Mouse (Mus musculus): ENCODE data around the gene Pla2g16. TPM values are rescaled to one million over a fixed set of nuclear protein-coding genes. Genes with fewer than 3 reads are reported as not detected.

Gene Pla2g16
- polyA plus RNA-seq, 1 experiment: 64.5 TPM

DNA sequence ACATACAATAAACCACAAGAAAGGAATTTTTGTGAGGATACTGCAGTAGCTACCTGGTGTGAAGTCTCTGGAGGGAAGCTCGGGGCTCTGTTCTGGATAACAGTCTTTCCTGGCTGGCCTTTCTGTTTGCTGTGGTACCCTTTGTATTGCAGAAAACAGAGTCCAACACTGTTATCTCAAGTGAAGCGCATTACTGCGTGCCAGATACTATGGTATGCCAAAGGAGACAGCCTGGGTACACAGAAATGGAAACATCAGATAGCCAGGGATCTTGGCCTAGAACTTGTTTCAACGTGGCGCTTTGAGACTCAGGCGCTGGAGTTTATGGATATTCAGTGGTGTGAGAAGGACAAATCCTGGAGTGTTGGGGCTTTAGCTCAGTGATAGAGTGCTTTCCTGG is 28.5 kb downstream of the Pla2g16 start:
- Histone ChIP-seq H3K36me3 (ENCODE audit: control insufficient read depth, insufficient read depth) (peaks cover 7% of the 10 kb centered on the region), H3K27me3 (ENCODE audit: control insufficient read depth, insufficient read depth, insufficient read length) (no peaks in the 10 kb centered on the region), H3K4me3 (no peak overlapping the region), H3K79me2 (ENCODE audit: control insufficient read depth, insufficient read depth) (no peaks in the 10 kb centered on the region), H3ac (ENCODE audit: control insufficient read depth, insufficient read length) (no peak overlapping the region), H3K4me2 (ENCODE audit: low read depth) (no peak overlapping the region)
- no peak for TF ChIP-seq TCF3 (IDR thresholded peaks at IDR 0.05; ENCODE audit: insufficient read length, low read depth)
- TF ChIP-seq MYOG (IDR thresholded peaks at IDR 0.05; ENCODE audit: control insufficient read depth in 1 of 3, insufficient read depth in 1 of 3, insufficient read length in 2 of 3, low read depth in 2 of 3): no peak
- TF ChIP-seq SRF (IDR thresholded peaks at IDR 0.05; ENCODE audit: control insufficient read depth, insufficient read length, low read depth): no peak
- no peak for TF ChIP-seq POLR2A (IDR thresholded peaks at IDR 0.05; ENCODE audit: insufficient read length, low read depth)

DNA sequence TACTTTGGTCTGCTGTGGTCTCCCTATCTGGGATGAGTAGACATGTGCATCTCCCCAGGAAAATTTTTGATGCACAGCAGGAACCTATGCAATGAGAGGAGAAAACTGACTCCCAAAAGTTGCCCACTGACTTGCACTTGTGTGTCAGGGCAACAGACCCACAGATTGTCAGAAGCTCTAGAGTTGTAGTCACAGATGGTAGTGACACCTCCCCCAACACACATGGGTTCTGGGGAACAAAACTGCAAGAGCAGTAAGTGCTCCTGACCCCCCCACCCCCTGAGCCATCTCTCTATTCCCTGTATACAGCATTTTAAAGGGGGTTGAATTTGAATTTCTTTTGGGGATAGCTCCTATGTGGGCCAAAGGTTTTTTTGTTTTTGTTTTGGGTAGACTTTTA is 33.5 kb downstream of the Pla2g16 start:
- TF ChIP-seq POLR2A (IDR thresholded peaks at IDR 0.05; ENCODE audit: insufficient read length, low read depth) (no peak), MYOD1 (IDR thresholded peaks at IDR 0.05; ENCODE audit: control insufficient read depth in 1 of 3, insufficient read length in 2 of 3, low read depth in 2 of 3) (no peak), E2F4 (IDR thresholded peaks at IDR 0.05; ENCODE audit: insufficient read depth) (no peak), TCF12 (IDR thresholded peaks at IDR 0.05; ENCODE audit: insufficient read depth, poor library complexity, severe bottlenecking) (no peak), MAX (IDR thresholded peaks at IDR 0.05; ENCODE audit: low read depth) (no peak)
- Histone ChIP-seq H3K79me2 (ENCODE audit: control insufficient read depth, insufficient read depth) (no peaks in the 10 kb centered on the region), H3K4me3 (no peak overlapping the region), H3K4me2 (ENCODE audit: low read depth) (no peak overlapping the region), H3K36me3 (ENCODE audit: control insufficient read depth, insufficient read depth) (peaks cover 6% of the 10 kb centered on the region), H3ac (ENCODE audit: control insufficient read depth, insufficient read length) (no peak overlapping the region), H3K27me3 (ENCODE audit: control insufficient read depth, insufficient read depth, insufficient read length) (no peaks in the 10 kb centered on the region)

DNA sequence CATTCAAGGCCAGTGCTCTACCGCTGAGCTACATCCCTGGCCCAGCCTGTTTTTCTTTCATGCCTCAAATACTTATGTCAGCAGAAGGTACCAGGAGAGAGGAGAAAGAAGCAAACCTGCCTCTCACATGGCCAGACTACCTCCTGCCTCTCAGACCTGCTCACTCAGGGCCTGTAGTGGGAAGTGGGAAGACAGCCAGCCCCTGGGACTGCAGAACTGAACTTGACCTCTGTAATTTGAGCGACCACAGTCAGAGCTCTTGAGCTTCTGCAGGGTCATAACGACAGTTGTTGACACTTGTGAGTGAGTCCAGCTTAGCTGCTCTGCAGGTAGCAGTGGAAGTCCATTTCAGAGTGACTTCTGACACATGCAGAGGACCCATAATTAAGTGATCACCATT is 34.8 kb downstream of the Pla2g16 start:
- Histone ChIP-seq H3ac (ENCODE audit: control insufficient read depth, insufficient read length) (no peak overlapping the region), H3K79me2 (ENCODE audit: control insufficient read depth, insufficient read depth) (no peaks in the 10 kb centered on the region), H3K4me3 (no peak overlapping the region), H3K27me3 (ENCODE audit: control insufficient read depth, insufficient read depth, insufficient read length) (no peaks in the 10 kb centered on the region), H3K36me3 (ENCODE audit: control insufficient read depth, insufficient read depth) (no peaks in the 10 kb centered on the region), H3K4me2 (ENCODE audit: low read depth) (no peak overlapping the region)
- TF ChIP-seq MYOD1 (IDR thresholded peaks at IDR 0.05; ENCODE audit: control insufficient read depth in 1 of 3, insufficient read length in 2 of 3, low read depth in 2 of 3) (no peak), TCF12 (IDR thresholded peaks at IDR 0.05; ENCODE audit: insufficient read depth, poor library complexity, severe bottlenecking) (no peak), CEBPB (IDR thresholded peaks at IDR 0.05; ENCODE audit: insufficient read depth, poor library complexity, severe bottlenecking) (no peak), REST (IDR thresholded peaks at IDR 0.05; ENCODE audit: insufficient read depth, insufficient read length) (no peak), MAX (IDR thresholded peaks at IDR 0.05; ENCODE audit: low read depth) (no peak)

DNA sequence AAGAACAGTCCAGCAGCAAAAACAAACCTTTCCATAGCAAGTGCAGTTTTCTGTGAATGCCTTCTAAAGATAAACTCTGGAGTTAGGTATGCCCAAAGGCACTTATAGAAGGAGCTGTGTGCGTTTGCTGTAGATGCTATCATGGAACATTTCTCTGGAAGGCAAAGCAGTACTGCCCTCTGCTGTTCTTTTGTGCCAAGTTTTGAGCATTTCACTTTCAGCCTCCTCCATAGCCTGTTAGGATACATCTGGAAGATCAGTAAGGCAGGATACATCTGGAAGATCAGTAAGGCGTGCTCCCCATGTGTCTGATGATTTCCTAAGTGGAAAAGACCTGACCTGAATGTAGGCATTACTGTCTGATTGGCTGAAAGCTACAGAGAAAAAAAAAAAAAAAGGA is 38.3 kb downstream of the Pla2g16 start:
- Histone ChIP-seq H3K27me3 (ENCODE audit: control insufficient read depth, insufficient read depth, insufficient read length) (no peaks in the 10 kb centered on the region), H3K4me2 (ENCODE audit: low read depth) (no peak overlapping the region), H3ac (ENCODE audit: control insufficient read depth, insufficient read length) (no peak overlapping the region), H3K4me3 (no peak overlapping the region), H3K36me3 (ENCODE audit: control insufficient read depth, insufficient read depth) (no peaks in the 10 kb centered on the region), H3K79me2 (ENCODE audit: control insufficient read depth, insufficient read depth) (no peaks in the 10 kb centered on the region)
- no peak for TF ChIP-seq MYOD1 (IDR thresholded peaks at IDR 0.05; ENCODE audit: control insufficient read depth in 1 of 3, insufficient read length in 2 of 3, low read depth in 2 of 3)
- TF ChIP-seq POLR2AphosphoS2 (IDR thresholded peaks at IDR 0.05; ENCODE audit: insufficient read length, low read depth): no peak
- no peak for TF ChIP-seq REST (IDR thresholded peaks at IDR 0.05; ENCODE audit: insufficient read depth, insufficient read length)
- no peak for TF ChIP-seq CEBPB (IDR thresholded peaks at IDR 0.05; ENCODE audit: insufficient read depth, poor library complexity, severe bottlenecking)
- TF ChIP-seq MAX (IDR thresholded peaks at IDR 0.05; ENCODE audit: low read depth): no peak
- no peak for TF ChIP-seq TCF12 (IDR thresholded peaks at IDR 0.05; ENCODE audit: insufficient read depth, poor library complexity, severe bottlenecking)
- TF ChIP-seq SRF (IDR thresholded peaks at IDR 0.05; ENCODE audit: control insufficient read depth, insufficient read length, low read depth): no peak
- TF ChIP-seq E2F4 (IDR thresholded peaks at IDR 0.05; ENCODE audit: insufficient read depth): no peak
- no peak for TF ChIP-seq TCF3 (IDR thresholded peaks at IDR 0.05; ENCODE audit: insufficient read length, low read depth)
- TF ChIP-seq MYOG (IDR thresholded peaks at IDR 0.05; ENCODE audit: control insufficient read depth in 1 of 3, insufficient read depth in 1 of 3, insufficient read length in 2 of 3, low read depth in 2 of 3): no peak
- TF ChIP-seq USF1 (IDR thresholded peaks at IDR 0.05; ENCODE audit: low read depth): no peak
- no peak for TF ChIP-seq POLR2A (IDR thresholded peaks at IDR 0.05; ENCODE audit: insufficient read length, low read depth)

- Histone ChIP-seq H3K36me3 (ENCODE audit: control insufficient read depth, insufficient read depth) (no peaks in the 10 kb centered on the region), H3K4me2 (ENCODE audit: low read depth) (no peak overlapping the region), H3K4me3 (no peak overlapping the region), H3ac (ENCODE audit: control insufficient read depth, insufficient read length) (no peak overlapping the region), H3K27me3 (ENCODE audit: control insufficient read depth, insufficient read depth, insufficient read length) (no peaks in the 10 kb centered on the region), H3K79me2 (ENCODE audit: control insufficient read depth, insufficient read depth) (no peaks in the 10 kb centered on the region)
- no peak for TF ChIP-seq TCF3 (IDR thresholded peaks at IDR 0.05; ENCODE audit: insufficient read length, low read depth)
- TF ChIP-seq TCF12 (IDR thresholded peaks at IDR 0.05; ENCODE audit: insufficient read depth, poor library complexity, severe bottlenecking): no peak
- TF ChIP-seq POLR2A (IDR thresholded peaks at IDR 0.05; ENCODE audit: insufficient read length, low read depth): no peak
- TF ChIP-seq CEBPB (IDR thresholded peaks at IDR 0.05; ENCODE audit: insufficient read depth, poor library complexity, severe bottlenecking): no peak
- TF ChIP-seq REST (IDR thresholded peaks at IDR 0.05; ENCODE audit: insufficient read depth, insufficient read length): no peak
- no peak for TF ChIP-seq E2F4 (IDR thresholded peaks at IDR 0.05; ENCODE audit: insufficient read depth)
Observed at GRCm38 (mm10) chr19:7598481-7598880, 41.2 kb downstream of the Pla2g16 start.

All from myocyte (in vitro differentiated cells).